Mouse (Mus musculus) midbrain, postnatal 0 days (tissue): ENCODE data around the gene Furin. TPM values are rescaled to one million over a fixed set of nuclear protein-coding genes. Genes with fewer than 3 reads are reported as not detected.

ENCODE experiments used
- ATAC-seq: fragments of 200-750 bp; cut with Nextera tagmentation; 2 replicates; pipeline ENCODE4 v1.8.0; 2017; ENCODE audit warnings: moderate number of reproducible peaks, mild to moderate bottlenecking, moderate TSS enrichment, moderate library complexity; ENCODE audit not compliant: low FRiP score
- DNase-seq: peaks from one replicate; pipeline ENCODE4 v3.0.0-alpha.2; 2015; ENCODE audit warnings: low spot score
- H3K27ac ChIP-seq: fragments of 300-500 bp; sonication (generic); 2 replicates; pipeline ENCODE4 v1.5.1; 2014; ENCODE audit warnings: low read depth, mild to moderate bottlenecking, low read length, mixed read lengths
- H3K27me3 ChIP-seq: fragments of 300-500 bp; sonication (generic); 2 replicates; pipeline ENCODE4 v1.6.1; 2014; ENCODE audit warnings: low read length, control low read depth, mixed read lengths; ENCODE audit not compliant: insufficient read depth
- H3K36me3 ChIP-seq: fragments of 300-500 bp; sonication (generic); 2 replicates; pipeline ENCODE4 v1.6.1; 2014; ENCODE audit warnings: low read length, control low read depth, mixed read lengths; ENCODE audit not compliant: insufficient read depth
- H3K4me1 ChIP-seq: fragments of 300-500 bp; sonication (generic); 2 replicates; pipeline ENCODE4 v1.6.1; 2014; ENCODE audit warnings: mild to moderate bottlenecking, control low read depth, antibody characterized with exemption, low read length, mixed read lengths; ENCODE audit not compliant: insufficient read depth
- H3K4me2 ChIP-seq: fragments of 300-500 bp; sonication (generic); 2 replicates; pipeline ENCODE4 v1.6.1; 2014; ENCODE audit warnings: low read depth, mild to moderate bottlenecking, low read length, mixed read lengths; ENCODE audit not compliant: poor library complexity, severe bottlenecking
- H3K4me3 ChIP-seq: fragments of 300-500 bp; sonication (generic); 2 replicates; pipeline ENCODE4 v1.5.1; 2014; ENCODE audit warnings: low read depth, mild to moderate bottlenecking, low read length, moderate library complexity
- H3K9ac ChIP-seq: fragments of 300-500 bp; sonication (generic); replicated peaks from 2 replicates; pipeline ENCODE4 v1.6.1; 2014; ENCODE audit warnings: mild to moderate bottlenecking, low read length, moderate library complexity, mixed read lengths; ENCODE audit not compliant: poor library complexity, severe bottlenecking
- H3K9me3 ChIP-seq: fragments of 300-500 bp; sonication (generic); 2 replicates; pipeline ENCODE4 v1.6.1; 2016; ENCODE audit warnings: low read length, control low read depth
- CTCF ChIP-seq: IDR thresholded peaks from 2 replicates; pipeline ENCODE4 v1.5.1; 2016; ENCODE audit warnings: antibody characterized with exemption, mild to moderate bottlenecking
- WGBS: fragments of 180-500 bp; shearing (Covaris S2); extraction: QIAGEN DNeasy Blood & Tissue Kit; methylation state at CpG from one replicate; pipeline ENCODE4 v1.1.7; 2014; 5-methylcytosine and 5-hydroxymethylcytosine counted together
- polyA plus RNA-seq: library from polyadenylated mRNA; unstranded; fragments of >200 nt; fragmentation: Nextera tagmentation; extraction: Ambion mirVana; gene quantifications from 2 replicates; pipeline ENCODE4 v1.2.1, GENCODE M21; 2015
- total RNA-seq: library from RNA; depleted of rRNA; stranded (reverse); fragments of >200 nt; gene quantifications from 2 replicates; pipeline ENCODE4 v1.2.3, GENCODE M21; 2014

The Furin gene
- total and polyA plus RNA-seq, 2 experiments from 2014 or later: 6.0 to 16.6 TPM

GRCm38 (mm10) chr7:80416969-80417368 is 11.7 kb upstream of the Furin start:
- Histone ChIP-seq H3K27me3 (no peaks in the 10 kb centered on the region), H3K36me3 (no peaks in the 10 kb centered on the region), H3K4me2 (no peak overlapping the region), H3K9ac (no peak overlapping the region), H3K9me3 (no peaks in the 10 kb centered on the region), H3K27ac (no peak overlapping the region), H3K4me3 (no peak overlapping the region), H3K4me1 (no peaks in the 10 kb centered on the region)
- WGBS: 89% methylated on average over 7 of the region's 7 CpGs
- TF ChIP-seq CTCF: no peak
- ATAC-seq (no peak), DNase-seq (no peak)

GRCm38 (mm10) chr7:80414303-80414855 is 9.1 kb upstream of the Furin start:
- no peaks in the 10 kb centered on the region for H3K36me3 ChIP-seq
- H3K9me3 ChIP-seq: no peaks in the 10 kb centered on the region
- no peak overlapping the region for H3K27ac ChIP-seq
- 85% methylated on average over 7 of the region's 7 CpGs for WGBS
- no peak overlapping the region for H3K4me2 ChIP-seq
- DNase-seq: no peak
- H3K4me3 ChIP-seq: no peak overlapping the region
- H3K27me3 ChIP-seq: no peaks in the 10 kb centered on the region
- no peak for ATAC-seq
- no peak for TF ChIP-seq CTCF
- H3K4me1 ChIP-seq: no peaks in the 10 kb centered on the region
- H3K9ac ChIP-seq: no peak overlapping the region

GRCm38 (mm10) chr7:80413512-80414302 is 8.5 kb upstream of the Furin start:
- no peak overlapping the region for H3K4me2 ChIP-seq
- H3K27me3 ChIP-seq: no peaks in the 10 kb centered on the region
- H3K4me1 ChIP-seq: no peaks in the 10 kb centered on the region
- no peaks in the 10 kb centered on the region for H3K9me3 ChIP-seq
- no peak overlapping the region for H3K4me3 ChIP-seq
- H3K9ac ChIP-seq: no peak overlapping the region
- peak; percentile 39 for DNase-seq
- no peak for ATAC-seq
- no peak overlapping the region for H3K27ac ChIP-seq
- WGBS: 74% methylated on average over 9 of the region's 9 CpGs
- TF ChIP-seq CTCF: no peak
- H3K36me3 ChIP-seq: no peaks in the 10 kb centered on the region

GRCm38 (mm10) chr7:80412781-80413180 is 7.5 kb upstream of the Furin start:
- no peak overlapping the region for H3K9ac ChIP-seq
- H3K4me3 ChIP-seq: no peak overlapping the region
- no peak for TF ChIP-seq CTCF
- ATAC-seq (no peak), DNase-seq (no peak)
- no peaks in the 10 kb centered on the region for H3K4me1 ChIP-seq
- no peaks in the 10 kb centered on the region for H3K36me3 ChIP-seq
- 53% methylated on average over 5 of the region's 5 CpGs for WGBS
- no peak overlapping the region for H3K27ac ChIP-seq
- H3K4me2 ChIP-seq: no peak overlapping the region
- no peaks in the 10 kb centered on the region for H3K9me3 ChIP-seq
- no peaks in the 10 kb centered on the region for H3K27me3 ChIP-seq

- H3K4me3 ChIP-seq: no peak overlapping the region
- no peak for TF ChIP-seq CTCF
- 69% methylated on average over 10 of the region's 10 CpGs for WGBS
- H3K9me3 ChIP-seq: no peaks in the 10 kb centered on the region
- DNase-seq (no peak), ATAC-seq (no peak)
- H3K36me3 ChIP-seq: no peaks in the 10 kb centered on the region
- H3K27ac ChIP-seq: no peak overlapping the region
- no peak overlapping the region for H3K9ac ChIP-seq
- H3K4me1 ChIP-seq: no peaks in the 10 kb centered on the region
- no peak overlapping the region for H3K4me2 ChIP-seq
- no peaks in the 10 kb centered on the region for H3K27me3 ChIP-seq
Measured at GRCm38 (mm10) chr7:80412279-80412678, 7.0 kb upstream of the Furin start.

- Histone ChIP-seq H3K27ac (no peak overlapping the region), H3K36me3 (no peaks in the 10 kb centered on the region), H3K4me2 (no peak overlapping the region), H3K27me3 (no peaks in the 10 kb centered on the region), H3K4me1 (no peaks in the 10 kb centered on the region), H3K9ac (no peak overlapping the region), H3K4me3 (no peak overlapping the region), H3K9me3 (no peaks in the 10 kb centered on the region)
- 79% methylated on average over 9 of the region's 9 CpGs for WGBS
- no peak for TF ChIP-seq CTCF
- DNase-seq (no peak), ATAC-seq (no peak)
Measured at GRCm38 (mm10) chr7:80410380-80410779, 5.1 kb upstream of the Furin start.
